ENCODE assay signal across 17 mouse cellular contexts in the genomic region with DNA sequence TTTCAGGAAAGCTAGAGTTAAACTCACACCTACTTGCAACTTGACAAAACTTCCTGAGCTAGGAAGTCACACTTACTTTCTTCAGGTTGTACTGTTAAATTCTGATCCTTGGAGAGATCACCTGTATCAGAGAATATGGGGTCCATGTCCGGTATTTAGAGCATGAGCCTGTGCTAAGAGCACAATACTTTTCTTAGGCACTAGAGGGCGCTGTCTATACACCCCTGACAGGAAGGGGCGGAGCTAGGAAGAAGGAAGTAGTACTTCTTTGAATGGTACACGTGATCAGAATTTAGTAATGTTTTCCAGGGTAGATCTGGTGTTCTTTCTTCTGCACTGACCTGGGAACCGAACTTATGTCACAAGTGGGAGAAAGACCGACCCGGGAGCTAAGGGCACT. TPM values are rescaled to one million over a fixed set of nuclear protein-coding genes. Genes with fewer than 3 reads are reported as not detected.
DNase-seq lines count a peak whose midpoint lies in the region; ATAC-seq and TF ChIP-seq lines count a peak whose summit lies in the region.
"Had no signal": no experiment of that assay in that cellular context is flagged by ENCODE, and none has a peak within 500 bp of the region (broad histone marks: within the 10 kb centered on the region; RNA-seq: fewer than 3 reads in every experiment).

No protein-coding gene starts in this region.

- H3K9ac ChIP-seq in lung, postnatal 0 days (replicated peaks; ENCODE audit: low read depth) = no peak overlapping the region
- H3K9ac ChIP-seq: neural tube, embryonic 12.5 days had no signal

- ATAC-seq in lung, postnatal 0 days = no peak

- 84% methylated on average over 7 of the region's 7 CpGs for WGBS in cerebellum, adult 2 months
- 73% methylated on average over 7 of the region's 7 CpGs for WGBS in lung, postnatal 0 days
- WGBS in lung, adult 2 months = 74% methylated on average over 7 of the region's 7 CpGs

- peaks cover 2% of the 10 kb centered on the region for H3K4me1 ChIP-seq in cerebellum, adult 2 months (ENCODE audit: control insufficient read depth, insufficient read depth, low read length)
- no peaks in the 10 kb centered on the region for H3K4me1 ChIP-seq in lung, postnatal 0 days (ENCODE audit: insufficient read depth, low read depth, low read length)
- H3K4me1 ChIP-seq in lung, adult 2 months (ENCODE audit: control insufficient read depth, insufficient read depth, low read length) = no peaks in the 10 kb centered on the region

- no peaks in the 10 kb centered on the region for H3K27me3 ChIP-seq in cerebellum, adult 2 months (ENCODE audit: control insufficient read depth, insufficient read depth, low read length)
- H3K27me3 ChIP-seq in lung, postnatal 0 days (replicated peaks; ENCODE audit: insufficient read depth, low read length) = no peaks in the 10 kb centered on the region

- TF ChIP-seq CTCF in cerebellum, adult 2 months (IDR thresholded peaks at IDR 0.05; ENCODE audit: borderline replicate concordance, insufficient read depth, low read depth, low read length) = peak; percentile 14; the same call in 1 of the 2 replicates
- TF ChIP-seq CTCF in lung, postnatal 0 days (IDR thresholded peaks at IDR 0.05) = peak; percentile 42
- TF ChIP-seq CTCF in lung, adult 2 months (IDR thresholded peaks at IDR 0.05; ENCODE audit: insufficient read depth, low read length) = no peak

- no peak for TF ChIP-seq EP300 in lung, postnatal 0 days (IDR thresholded peaks at IDR 0.05)

- H3K36me3 ChIP-seq in lung, postnatal 0 days (ENCODE audit: insufficient read depth, low read length) = no peaks in the 10 kb centered on the region
- H3K36me3 ChIP-seq: limb, embryonic 10.5 days; neural tube, embryonic 12.5 days had no signal

- H3K4me3 ChIP-seq in cerebellum, adult 2 months (replicated peaks; ENCODE audit: insufficient read depth, low read depth, low read length) = no peak overlapping the region
- no peak overlapping the region for H3K4me3 ChIP-seq in lung, postnatal 0 days (ENCODE audit: low read depth, low read length)
- H3K4me3 ChIP-seq in lung, adult 2 months (replicated peaks; ENCODE audit: extremely low read depth, low read depth, low read length) = no peak overlapping the region
- H3K4me3 ChIP-seq: erythroblast, embryonic 14.5 days; limb, embryonic 10.5 days; neural tube, embryonic 12.5 days had no signal

- no peaks in the 10 kb centered on the region for H3K9me3 ChIP-seq in lung, postnatal 0 days (ENCODE audit: low read length)
- H3K9me3 ChIP-seq: limb, embryonic 10.5 days; neural tube, embryonic 12.5 days had no signal

- no peak overlapping the region for H3K27ac ChIP-seq in cerebellum, adult 2 months (ENCODE audit: insufficient read depth, low read length)
- no peak overlapping the region for H3K27ac ChIP-seq in lung, postnatal 0 days (ENCODE audit: low read length)
- H3K27ac ChIP-seq: limb, embryonic 10.5 days; neural tube, embryonic 12.5 days had no signal

- TF ChIP-seq POLR2A in cerebellum, adult 2 months (IDR thresholded peaks at IDR 0.05; ENCODE audit: borderline replicate concordance, insufficient read depth, low read length) = no peak
- no peak for TF ChIP-seq POLR2A in lung, adult 2 months (IDR thresholded peaks at IDR 0.05; ENCODE audit: borderline replicate concordance, extremely low read depth, low read depth, low read length)

- no peak overlapping the region for H3K4me2 ChIP-seq in lung, postnatal 0 days (replicated peaks; ENCODE audit: low read depth, low read length)
- H3K4me2 ChIP-seq: neural tube, embryonic 12.5 days had no signal

- no peak for DNase-seq in cerebellum, adult 2 months
- no peak for DNase-seq in cerebellum, postnatal 25 days
- peak; percentile 41 for DNase-seq in lung, postnatal 0 days (ENCODE audit: low spot score)
- no peak for DNase-seq in lung, adult 2 months
- DNase-seq in T-cell, adult 2 months (ENCODE audit: low spot score) = peak; percentile 61
- peak; percentile 27 for DNase-seq in skeletal muscle tissue, adult 2 months (ENCODE audit: low read depth, low spot score)
- DNase-seq in adrenal gland, adult 2 months = no peak
- no peak for DNase-seq in right cerebral cortex, adult 2 months (ENCODE audit: low spot score in 2 of 2)
- DNase-seq: adrenal gland, postnatal 25 days; gastrocnemius, postnatal 10 days; heart, postnatal 4 days; kidney, postnatal 36 days had no signal

RNA-seq across cellular contexts. Expression of gene Pax7, which starts 43.6 kb away (rescaled TPM):
- polyA plus RNA-seq in cerebellum, adult 2 months (2012; rRNA removed) = 0.07 and 0.08 TPM in 2 replicates
- polyA plus RNA-seq in lung, postnatal 0 days (2015; fragmentation: Nextera tagmentation; extraction: Ambion mirVana) = not detected in 2 replicates
- polyA plus RNA-seq in lung, adult 2 months (2012; rRNA removed) = 0.06 and 0.18 TPM in 2 replicates
- not detected for total RNA-seq in adrenal gland, adult 2 months (2021)
- polyA plus RNA-seq in adrenal gland, adult 2 months (2012; rRNA removed) = not detected in 2 replicates
- total RNA-seq: adrenal gland, postnatal 25 days; heart, postnatal 4 days had no signal
- polyA plus RNA-seq: cortical plate, adult 2 months; erythroblast, embryonic 14.5 days; small intestine, adult 2 months had no signal

Comparison
In these comparisons a context has a peak if more than half of its experiments do, and no peak if none do; other contexts are left out.
1. DNase-seq: peak in lung, postnatal 0 days (single experiment), T-cell, adult 2 months (single experiment) and skeletal muscle tissue, adult 2 months (single experiment); none in cerebellum, adult 2 months (0 of 2), cerebellum, postnatal 25 days (0 of 2), lung, adult 2 months (single experiment), adrenal gland, adult 2 months (single experiment) and right cerebral cortex, adult 2 months (0 of 2).